Mouse (Mus musculus) urinary bladder, postnatal 10 days (tissue): ENCODE data around the gene Olfr617.
"Not testable (repeated sequence)": the region's sequence is repeated elsewhere in the genome, so short reads cannot be mapped to it uniquely, and the experiment has no call there.

Experiments
- DNase-seq: peaks from one replicate; pipeline ENCODE4 v3.0.0; 2022; ENCODE audit warnings: low spot score

Gene Olfr617

GRCm38 (mm10) chr7:103572761-103573160 lies at the start of gene Olfr617:
Gene Olfr617 (plus strand): TSS chr7:103573061.
- no peak for DNase-seq

DNA sequence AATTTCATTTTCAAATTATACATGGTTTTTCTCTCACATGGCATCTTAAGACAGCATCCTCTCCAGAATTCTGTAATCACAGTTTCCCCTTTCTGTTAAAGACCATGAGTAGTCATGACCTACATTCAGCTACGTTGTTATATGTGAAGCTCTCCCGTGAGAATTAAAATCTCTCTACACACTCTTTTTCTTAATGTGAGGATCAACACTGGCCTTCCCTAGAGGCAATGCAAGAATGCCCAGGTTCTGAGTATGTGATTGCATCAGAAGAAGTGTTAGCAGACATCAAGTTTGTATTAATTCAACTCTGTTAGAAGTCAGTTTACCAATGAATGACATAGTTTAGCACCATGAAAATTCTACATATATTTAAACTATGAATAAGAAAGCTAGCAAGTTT lies 30.2 kb upstream of the Olfr617 start, which contains the start of gene Olfr612:
TSS of gene Olfr612 (minus strand) at position 101 of the 400 bp plus-strand sequence.
- not testable (repeated sequence) for DNase-seq

DNA sequence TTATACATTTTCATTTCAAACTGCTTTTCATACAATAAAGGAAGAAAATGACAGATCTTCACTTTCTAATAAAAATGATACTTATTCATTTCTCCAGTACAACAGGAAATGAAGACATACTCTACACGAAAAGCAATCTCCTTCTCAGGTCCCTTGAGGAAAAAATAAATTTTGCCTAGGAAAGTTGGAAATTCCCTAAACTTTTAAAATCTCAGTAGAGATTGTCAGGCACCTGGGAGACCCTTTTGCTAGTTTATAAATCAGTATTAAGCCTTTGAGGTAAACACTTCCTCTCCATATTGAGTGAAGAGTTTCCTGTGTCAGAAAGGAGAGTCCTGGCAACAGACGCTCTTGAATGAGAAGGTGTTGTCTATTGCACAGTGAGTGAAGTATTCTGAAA lies 25.1 kb upstream of the Olfr617 start, which contains the start of gene Olfr613:
TSS of gene Olfr613 (plus strand) at position 301 of the 400 bp plus-strand sequence.
- DNase-seq = no peak

DNA sequence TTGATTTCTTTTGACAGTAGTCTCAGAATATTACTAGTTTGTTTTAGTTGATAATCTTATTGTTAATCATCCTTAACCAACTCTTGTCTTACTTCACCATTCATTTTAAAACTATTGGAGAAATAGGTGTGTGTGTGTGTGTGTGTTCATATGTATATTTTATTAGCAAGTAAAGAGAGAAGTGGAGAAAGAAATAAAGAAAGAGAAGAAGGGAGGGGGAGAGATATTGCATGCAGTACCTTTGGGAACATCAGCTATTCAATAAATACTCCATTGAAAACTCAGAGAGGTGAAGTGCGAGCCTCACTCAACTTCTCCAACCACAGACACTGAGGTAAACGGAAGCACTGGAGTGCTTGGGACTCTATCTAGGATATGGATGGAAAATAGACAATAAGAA lies 17.1 kb upstream of the Olfr617 start, which contains the start of gene Olfr615:
TSS of gene Olfr615 (plus strand) at position 301 of the 400 bp plus-strand sequence.
- no peak for DNase-seq

GRCm38 (mm10) chr7:103569043-103569442 lies 3.8 kb upstream of the Olfr617 start, which contains the start of gene Olfr616:
Gene Olfr616 (minus strand): TSS chr7:103569143.
- DNase-seq = no peak

- no peak for DNase-seq
These were observed 16.9 kb downstream of the Olfr617 start, which contains the start of gene Olfr618 for GRCm38 (mm10) chr7:103589803-103590202. Gene Olfr618 (plus strand): TSS chr7:103590103.

DNA sequence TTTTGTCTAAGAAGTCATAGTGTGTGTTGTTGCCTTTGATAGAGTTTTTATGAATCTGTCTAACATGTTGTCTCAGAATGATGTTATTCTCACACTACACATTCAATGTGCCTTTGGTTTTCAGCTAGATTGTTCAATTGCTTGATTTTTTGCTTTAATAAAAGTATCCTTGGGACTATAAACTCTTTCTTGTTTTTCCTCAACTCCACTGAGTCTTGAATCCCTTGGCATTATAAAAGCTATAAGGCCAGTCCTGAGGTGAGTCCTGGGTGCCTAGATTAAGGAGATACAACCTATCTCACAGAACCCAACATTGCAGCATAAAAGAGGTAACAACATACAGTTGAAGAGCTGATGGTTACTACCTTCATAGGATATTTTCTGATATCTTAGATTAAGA lies 27.4 kb downstream of the Olfr617 start, which contains the start of gene Olfr619:
TSS of gene Olfr619 (plus strand) at position 301 of the 400 bp plus-strand sequence.
- DNase-seq = no peak

GRCm38 (mm10) chr7:103607425-103607824 lies 34.6 kb downstream of the Olfr617 start:
- DNase-seq = no peak

DNA sequence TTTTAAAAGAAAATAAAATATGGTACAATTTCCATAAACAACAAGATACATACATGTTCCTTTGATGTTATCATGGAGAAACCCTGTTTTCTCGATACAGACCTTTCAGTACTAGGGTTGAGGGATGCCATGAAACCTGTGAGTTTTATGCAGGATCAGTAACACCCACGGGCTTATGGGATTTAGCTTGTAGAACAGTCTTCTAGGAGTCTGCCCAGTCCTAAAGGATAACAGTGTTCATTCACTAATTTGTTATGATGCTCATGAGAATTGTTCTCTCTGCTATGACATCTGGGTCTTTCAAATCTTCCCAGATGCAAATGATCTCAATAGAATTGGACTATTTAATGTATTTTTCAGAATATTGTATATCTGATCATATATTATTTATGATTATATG lies 39.6 kb downstream of the Olfr617 start, which contains the start of gene Olfr620:
TSS of gene Olfr620 (minus strand) at position 101 of the 400 bp plus-strand sequence.
- DNase-seq = no peak
